Comparison of ENCODE assay signal across 15 mouse cellular contexts in genomic region chr7:75868687-75869086, GRCm38 (mm10).
"Had no signal": no experiment of that assay in that cellular context is flagged by ENCODE, and none has a peak within 500 bp of the region (broad histone marks: within the 10 kb centered on the region; RNA-seq: fewer than 3 reads in every experiment).

No protein-coding gene starts in this region.

- DNase-seq: kidney, adult 18-20 months; kidney, adult 9 months; kidney, postnatal 14 days; kidney, postnatal 4 days; left cerebral cortex, postnatal 4 days; liver, embryonic 13.5 days; lung, adult 2 months; thymus, adult 2 months; thymus, postnatal 14 days; thymus, postnatal 4 days had no signal

- H3K4me3 ChIP-seq: limb, embryonic 12.5 days; limb, embryonic 15.5 days; liver, embryonic 13.5 days; midbrain, embryonic 13.5 days had no signal

- H3K4me2 ChIP-seq: limb, embryonic 12.5 days; limb, embryonic 15.5 days; liver, embryonic 13.5 days; midbrain, embryonic 13.5 days had no signal

- H3K27ac ChIP-seq: limb, embryonic 12.5 days; limb, embryonic 15.5 days; liver, embryonic 13.5 days; macrophage; midbrain, embryonic 13.5 days had no signal

- H3K9ac ChIP-seq: limb, embryonic 12.5 days; limb, embryonic 15.5 days; liver, embryonic 13.5 days; midbrain, embryonic 13.5 days had no signal

- H3K27me3 ChIP-seq: limb, embryonic 12.5 days; limb, embryonic 15.5 days; liver, embryonic 13.5 days; midbrain, embryonic 13.5 days had no signal

- H3K9me3 ChIP-seq: limb, embryonic 15.5 days; liver, embryonic 13.5 days; midbrain, embryonic 13.5 days had no signal

- H3K4me1 ChIP-seq: limb, embryonic 12.5 days; midbrain, embryonic 13.5 days had no signal

- ATAC-seq: midbrain, embryonic 13.5 days; midbrain, embryonic 16.5 days had no signal
